Mouse (Mus musculus) kidney, postnatal 0 days (tissue): Measurements from ENCODE around the gene Tnpo3. TPM values are rescaled to one million over a fixed set of nuclear protein-coding genes. Genes with fewer than 3 reads are reported as not detected.
A peak's percentile ranks its signal among the peaks of the same experiment; 100 is the strongest.

Experiments used
- ATAC-seq: fragments of 200-750 bp; cut with Nextera tagmentation; replicated peaks from 2 replicates; pipeline ENCODE4 v1.8.0; 2017; ENCODE audit warnings: low read depth, moderate number of reproducible peaks, moderate TSS enrichment, moderate library complexity; ENCODE audit not compliant: low FRiP score
- DNase-seq: peaks from one replicate; pipeline ENCODE4 v3.0.0-alpha.2; 2016; ENCODE audit warnings: low spot score
- H3K27ac ChIP-seq: fragments of 300-500 bp; sonication (generic); 2 replicates; pipeline ENCODE4 v1.5.1; 2014; ENCODE audit warnings: mild to moderate bottlenecking
- H3K27me3 ChIP-seq: fragments of 300-500 bp; sonication (generic); 2 replicates; pipeline ENCODE4 v1.6.1; 2014; ENCODE audit warnings: low read length, mixed read lengths; ENCODE audit not compliant: insufficient read depth
- H3K36me3 ChIP-seq: fragments of 300-500 bp; sonication (generic); 2 replicates; pipeline ENCODE4 v1.6.1; 2014; ENCODE audit warnings: low read length, mixed read lengths; ENCODE audit not compliant: insufficient read depth
- H3K4me1 ChIP-seq: fragments of 300-500 bp; sonication (generic); replicated peaks from 2 replicates; pipeline ENCODE4 v1.6.1; 2014; ENCODE audit warnings: antibody characterized with exemption, low read length, mixed read lengths; ENCODE audit not compliant: insufficient read depth
- H3K4me2 ChIP-seq: fragments of 300-500 bp; sonication (generic); 2 replicates; pipeline ENCODE4 v1.6.1; 2014; ENCODE audit warnings: mild to moderate bottlenecking, low read length, moderate library complexity, mixed read lengths
- H3K4me3 ChIP-seq: fragments of 300-500 bp; sonication (generic); replicated peaks from 2 replicates; pipeline ENCODE4 v1.5.1; 2014; ENCODE audit warnings: low read depth, low read length
- H3K9ac ChIP-seq: fragments of 300-500 bp; sonication (generic); 2 replicates; pipeline ENCODE4 v1.6.1; 2014; ENCODE audit warnings: low read depth, low read length
- H3K9me3 ChIP-seq: fragments of 300-500 bp; sonication (generic); replicated peaks from 2 replicates; pipeline ENCODE4 v1.6.1; 2016; ENCODE audit warnings: low read length, inconsistent platforms, mixed read lengths
- CTCF ChIP-seq: IDR thresholded peaks from 2 replicates; pipeline ENCODE4 v1.5.1; 2016; ENCODE audit warnings: antibody characterized with exemption, low read depth, mild to moderate bottlenecking, moderate library complexity
- WGBS: fragments of 180-500 bp; shearing (Covaris S2); extraction: QIAGEN DNeasy Blood & Tissue Kit; methylation state at CpG from one replicate; pipeline ENCODE4 v1.1.7; 2014; 5-methylcytosine and 5-hydroxymethylcytosine counted together
- polyA plus RNA-seq: library from polyadenylated mRNA; unstranded; fragments of >200 nt; fragmentation: Nextera tagmentation; extraction: Ambion mirVana; gene quantifications from 2 replicates; pipeline ENCODE4 v1.2.1, GENCODE M21; 2015

Gene Tnpo3
- polyA plus RNA-seq, 1 experiment from 2014 or later = 56.0 TPM

GRCm38 (mm10) chr6:29509086-29509485 is 100.6 kb downstream of the Tnpo3 start:
- Histone ChIP-seq H3K4me3 (no peak overlapping the region), H3K27ac (no peak overlapping the region), H3K4me2 (no peak overlapping the region), H3K9me3 (no peaks in the 10 kb centered on the region), H3K9ac (no peak overlapping the region), H3K36me3 (no peaks in the 10 kb centered on the region), H3K27me3 (no peaks in the 10 kb centered on the region), H3K4me1 (peaks cover 15% of the 10 kb centered on the region; the same call in 1 of the 2 replicates)
- DNase-seq = peak; percentile 29
- 33% methylated on average over 2 of the region's 2 CpGs for WGBS
- no peak for ATAC-seq
- TF ChIP-seq CTCF = no peak

GRCm38 (mm10) chr6:29507447-29508309 is 102.0 kb downstream of the Tnpo3 start, which contains the start of gene Kcp:
Gene Kcp (minus strand): TSS chr6:29507952.
- Histone ChIP-seq H3K9ac (peak within 1 kb of the TSS; percentile 59; the same call in 1 of the 2 replicates), H3K4me2 (peak within 1 kb of the TSS; percentile 75), H3K27ac (peak within 1 kb of the TSS; percentile 1; the same call in 1 of the 2 replicates), H3K9me3 (no peaks in the 10 kb centered on the region), H3K4me3 (peak within 1 kb of the TSS; percentile 51), H3K4me1 (0 out of 2 replicates have a peak, but pooled peaks cover 8% of the 10 kb centered on the region), H3K36me3 (no peaks in the 10 kb centered on the region), H3K27me3 (no peaks in the 10 kb centered on the region)
- TF ChIP-seq CTCF = no peak
- DNase-seq = peak; percentile 74
- 1% methylated on average over 47 of the region's 47 CpGs for WGBS
- peak; percentile 72 for ATAC-seq

GRCm38 (mm10) chr6:29506834-29507233 is 102.9 kb downstream of the Tnpo3 start:
- no peaks in the 10 kb centered on the region for H3K36me3 ChIP-seq
- H3K27me3 ChIP-seq = no peaks in the 10 kb centered on the region
- 0 out of 2 replicates have a peak, but pooled peaks have one; percentile 17 for ATAC-seq
- no peaks in the 10 kb centered on the region for H3K9me3 ChIP-seq
- peak overlapping the region; percentile 59; the same call in 1 of the 2 replicates for H3K9ac ChIP-seq
- 23% methylated on average over 8 of the region's 8 CpGs for WGBS
- no peak for DNase-seq
- H3K4me2 ChIP-seq = peak overlapping the region; percentile 75
- H3K4me3 ChIP-seq = peak overlapping the region; percentile 51
- 0 out of 2 replicates have a peak, but pooled peaks cover 7% of the 10 kb centered on the region for H3K4me1 ChIP-seq
- no peak overlapping the region for H3K27ac ChIP-seq
- TF ChIP-seq CTCF = no peak

GRCm38 (mm10) chr6:29505493-29505892 is 104.2 kb downstream of the Tnpo3 start:
- DNase-seq (no peak), ATAC-seq (no peak)
- Histone ChIP-seq H3K27ac (no peak overlapping the region), H3K4me2 (no peak overlapping the region), H3K9ac (no peak overlapping the region), H3K27me3 (no peaks in the 10 kb centered on the region), H3K4me3 (no peak overlapping the region), H3K4me1 (0 out of 2 replicates have a peak, but pooled peaks cover 7% of the 10 kb centered on the region), H3K36me3 (no peaks in the 10 kb centered on the region), H3K9me3 (no peaks in the 10 kb centered on the region)
- WGBS = 90% methylated on average over 5 of the region's 5 CpGs
- TF ChIP-seq CTCF = peak; percentile 35; the same call in 1 of the 2 replicates

- Histone ChIP-seq H3K9ac (no peak overlapping the region), H3K27me3 (no peaks in the 10 kb centered on the region), H3K4me3 (no peak overlapping the region), H3K9me3 (no peaks in the 10 kb centered on the region), H3K27ac (no peak overlapping the region), H3K36me3 (no peaks in the 10 kb centered on the region), H3K4me1 (0 out of 2 replicates have a peak, but pooled peaks cover under 1% of the 10 kb centered on the region), H3K4me2 (no peak overlapping the region)
- DNase-seq = peak; percentile 13
- no peak for ATAC-seq
- WGBS = 97% methylated on average over 1 of the region's 1 CpGs
- peak; percentile 66 for TF ChIP-seq CTCF
Observed at GRCm38 (mm10) chr6:29501599-29501998, 108.1 kb downstream of the Tnpo3 start.

- H3K9ac ChIP-seq = no peak overlapping the region
- WGBS = 93% methylated on average over 6 of the region's 6 CpGs
- H3K4me3 ChIP-seq = no peak overlapping the region
- TF ChIP-seq CTCF = no peak
- no peak overlapping the region for H3K27ac ChIP-seq
- no peak for ATAC-seq
- H3K9me3 ChIP-seq = no peaks in the 10 kb centered on the region
- H3K4me2 ChIP-seq = no peak overlapping the region
- DNase-seq = no peak
- H3K27me3 ChIP-seq = no peaks in the 10 kb centered on the region
- H3K4me1 ChIP-seq = 0 out of 2 replicates have a peak, but pooled peaks cover 5% of the 10 kb centered on the region
- H3K36me3 ChIP-seq = no peaks in the 10 kb centered on the region
Observed at GRCm38 (mm10) chr6:29500810-29501209, 108.9 kb downstream of the Tnpo3 start.
